Mouse (Mus musculus) intestine, embryonic 15.5 days (tissue): ENCODE data around the gene Tagap. TPM values are rescaled to one million over a fixed set of nuclear protein-coding genes. Genes with fewer than 3 reads are reported as not detected.
"Not testable (repeated sequence)": the region's sequence is repeated elsewhere in the genome, so short reads cannot be mapped to it uniquely, and the experiment has no call there.

ENCODE experiments used
- ATAC-seq: fragments of 200-750 bp; cut with Nextera tagmentation; 2 replicates; pipeline ENCODE4 v1.8.0; 2017; ENCODE audit warnings: moderate TSS enrichment, moderate library complexity
- H3K27ac ChIP-seq: fragments of 300-500 bp; sonication (generic); 2 replicates; pipeline ENCODE4 v1.5.1; 2015; ENCODE audit warnings: mild to moderate bottlenecking, inconsistent platforms
- H3K27me3 ChIP-seq: fragments of 300-500 bp; sonication (generic); replicated peaks from 2 replicates; pipeline ENCODE4 v1.6.1; 2015; ENCODE audit warnings: inconsistent platforms
- H3K36me3 ChIP-seq: fragments of 300-500 bp; sonication (generic); 2 replicates; pipeline ENCODE4 v1.6.1; 2015; ENCODE audit warnings: inconsistent platforms
- H3K4me1 ChIP-seq: fragments of 300-500 bp; sonication (generic); replicated peaks from 2 replicates; pipeline ENCODE4 v1.6.1; 2015; ENCODE audit warnings: inconsistent platforms
- H3K4me2 ChIP-seq: fragments of 300-500 bp; sonication (generic); replicated peaks from 2 replicates; pipeline ENCODE4 v1.6.1; 2015; ENCODE audit warnings: mild to moderate bottlenecking, inconsistent platforms
- H3K4me3 ChIP-seq: fragments of 300-500 bp; sonication (generic); replicated peaks from 2 replicates; pipeline ENCODE4 v1.5.1; 2015; ENCODE audit warnings: inconsistent platforms
- H3K9ac ChIP-seq: fragments of 300-500 bp; sonication (generic); 2 replicates; pipeline ENCODE4 v1.6.1; 2015; ENCODE audit warnings: inconsistent platforms
- H3K9me3 ChIP-seq: fragments of 300-500 bp; sonication (generic); 2 replicates; pipeline ENCODE4 v1.6.1; 2016; ENCODE audit warnings: inconsistent platforms
- WGBS: fragments of 180-500 bp; shearing (Covaris S2); methylation state at CpG from one replicate; pipeline ENCODE4 v1.1.7; 2015; 5-methylcytosine and 5-hydroxymethylcytosine counted together
- polyA plus RNA-seq: library from polyadenylated mRNA; unstranded; fragments of >200 nt; fragmentation: Nextera tagmentation; extraction: Ambion mirVana; gene quantifications from 2 replicates; pipeline ENCODE4 v1.2.1, GENCODE M21; 2015

The Tagap gene
- polyA plus RNA-seq, 1 experiment from 2014 or later: 1.6 TPM

- H3K9me3 ChIP-seq, H3K36me3 ChIP-seq, ATAC-seq, H3K27me3 ChIP-seq, H3K27ac ChIP-seq, H3K4me1 ChIP-seq: not testable (repeated sequence)
- Histone ChIP-seq H3K4me2 (peak overlapping the region; percentile 60), H3K9ac (peak overlapping the region; percentile 39; the same call in 1 of the 2 replicates), H3K4me3 (peak overlapping the region; percentile 60)
- under 1% methylated on average over 16 of the region's 27 CpGs for WGBS
These were observed 20.3 kb downstream of the Tagap start for GRCm38 (mm10) chr17:7946053-7946627.

- H3K27me3 ChIP-seq, H3K9me3 ChIP-seq, H3K9ac ChIP-seq, H3K4me1 ChIP-seq, H3K4me3 ChIP-seq, H3K4me2 ChIP-seq, ATAC-seq, H3K27ac ChIP-seq, H3K36me3 ChIP-seq: not testable (repeated sequence)
- WGBS: no CpG with 5 or more reads among the region's 4 CpGs
These were observed 25.5 kb downstream of the Tagap start for GRCm38 (mm10) chr17:7951333-7951732.

GRCm38 (mm10) chr17:7957242-7957641 is 31.4 kb downstream of the Tagap start:
- not testable (repeated sequence) for H3K27me3 ChIP-seq, H3K27ac ChIP-seq, H3K4me2 ChIP-seq, H3K4me1 ChIP-seq, H3K9ac ChIP-seq, H3K4me3 ChIP-seq, H3K9me3 ChIP-seq, H3K36me3 ChIP-seq
- peak; percentile 62; the same call in 1 of the 2 replicates for ATAC-seq
- WGBS: 76% methylated on average over 9 of the region's 9 CpGs

- not testable (repeated sequence) for H3K4me3 ChIP-seq, H3K36me3 ChIP-seq, H3K27ac ChIP-seq, H3K9ac ChIP-seq, H3K4me1 ChIP-seq, H3K9me3 ChIP-seq, ATAC-seq, H3K27me3 ChIP-seq, H3K4me2 ChIP-seq
- WGBS: 62% methylated on average over 4 of the region's 4 CpGs
These were observed 37.5 kb downstream of the Tagap start for GRCm38 (mm10) chr17:7963333-7963732.

- 91% methylated on average over 2 of the region's 2 CpGs for WGBS
- not testable (repeated sequence) for H3K4me3 ChIP-seq, H3K36me3 ChIP-seq, H3K9ac ChIP-seq, H3K4me1 ChIP-seq, ATAC-seq, H3K27me3 ChIP-seq, H3K9me3 ChIP-seq, H3K27ac ChIP-seq, H3K4me2 ChIP-seq
These were observed 38.6 kb downstream of the Tagap start for GRCm38 (mm10) chr17:7964398-7964797.

- WGBS: 89% methylated on average over 5 of the region's 5 CpGs
- H3K9ac ChIP-seq, H3K9me3 ChIP-seq, H3K4me2 ChIP-seq, H3K27me3 ChIP-seq, H3K4me3 ChIP-seq, ATAC-seq, H3K4me1 ChIP-seq, H3K27ac ChIP-seq, H3K36me3 ChIP-seq: not testable (repeated sequence)
These were observed 42.7 kb downstream of the Tagap start for GRCm38 (mm10) chr17:7968490-7968889.

- H3K27ac ChIP-seq, H3K27me3 ChIP-seq, H3K4me1 ChIP-seq, H3K4me2 ChIP-seq, H3K9me3 ChIP-seq, H3K4me3 ChIP-seq, H3K36me3 ChIP-seq, H3K9ac ChIP-seq: not testable (repeated sequence)
- 35% methylated on average over 2 of the region's 6 CpGs for WGBS
- 0 out of 2 replicates have a peak, but pooled peaks have one; percentile 56 for ATAC-seq
These were observed 44.0 kb downstream of the Tagap start for GRCm38 (mm10) chr17:7969782-7970181.

GRCm38 (mm10) chr17:7983484-7983883 is 57.7 kb downstream of the Tagap start:
- not testable (repeated sequence) for H3K4me3 ChIP-seq, H3K36me3 ChIP-seq, ATAC-seq, H3K9me3 ChIP-seq, H3K27ac ChIP-seq, H3K4me1 ChIP-seq, H3K9ac ChIP-seq, H3K27me3 ChIP-seq, H3K4me2 ChIP-seq
- 89% methylated on average over 1 of the region's 2 CpGs for WGBS

Other genes with a start within 250 kb of the Tagap start
- gene Fndc1, start 98.7 kb upstream of the Tagap start, polyA plus RNA-seq: 11.4 and 14.2 TPM in 2 replicates
- 45.8 and 51.8 TPM in 2 replicates for gene Rsph3a, start 19.6 kb downstream of the Tagap start, polyA plus RNA-seq
- 0.08 and 0.23 TPM in 2 replicates for gene Gm49673, start 221.8 kb downstream of the Tagap start, polyA plus RNA-seq
- gene Rnaset2a, start 222.1 kb downstream of the Tagap start, polyA plus RNA-seq: 31.1 and 36.4 TPM in 2 replicates
- 30.2 and 31.5 TPM in 2 replicates for gene Fgfr1op, start 239.5 kb downstream of the Tagap start, polyA plus RNA-seq